Mouse (Mus musculus) testis, adult 2 months (tissue): Measurements from ENCODE around the gene Gm42906.

Experiments used
- CTCF ChIP-seq: fragments of 200-500 bp; IDR thresholded peaks from 2 replicates; pipeline ENCODE4 v1.5.1; 2012; ENCODE audit warnings: low read depth, mild to moderate bottlenecking, inconsistent platforms, low read length, moderate library complexity; ENCODE audit not compliant: control insufficient read depth, insufficient read depth, insufficient replicate concordance
- POLR2A ChIP-seq: fragments of 200-500 bp; IDR thresholded peaks from 2 replicates; pipeline ENCODE4 v1.6.1; 2012; ENCODE audit warnings: low read depth, mild to moderate bottlenecking, inconsistent platforms, low read length, moderate library complexity; ENCODE audit not compliant: control insufficient read depth

DNA sequence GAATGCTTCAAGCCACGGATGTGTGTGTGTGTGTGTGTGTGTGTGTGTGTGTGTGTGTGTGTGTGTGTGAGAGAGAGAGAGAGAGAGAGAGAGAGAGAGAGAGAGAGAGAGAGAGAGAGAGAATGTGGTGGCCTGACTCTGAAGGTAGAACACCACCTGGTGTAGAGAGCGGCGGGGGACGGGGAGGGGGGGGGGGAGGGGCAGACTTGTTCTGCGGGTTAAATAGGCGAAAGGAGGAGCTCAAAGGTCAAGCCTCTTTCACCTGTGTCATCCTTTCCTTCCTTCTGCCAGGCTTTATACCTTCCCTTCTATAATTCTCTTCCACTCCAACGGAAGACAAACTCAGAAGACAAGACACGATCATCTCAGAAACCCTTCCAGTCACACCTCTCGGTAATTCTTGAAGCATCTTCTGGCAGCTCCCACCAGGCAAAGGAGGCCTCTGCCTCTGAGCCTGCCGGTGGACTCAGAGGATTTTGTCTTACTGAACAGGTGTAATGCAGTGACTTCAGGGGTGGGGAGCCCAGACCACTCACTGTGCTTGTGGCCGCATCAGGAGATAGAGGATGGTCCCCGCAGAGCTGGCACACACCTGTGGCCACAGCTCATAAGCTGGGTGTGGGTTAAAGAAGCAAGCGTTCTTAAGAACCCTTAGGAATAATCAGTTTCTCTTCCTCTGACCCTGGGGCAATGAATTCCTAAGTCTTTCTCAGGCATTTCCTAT, 195.2 kb downstream of the Gm42906 start:
- TF ChIP-seq CTCF (no peak), POLR2A (no peak)
